Mouse (Mus musculus) frontal cortex, adult 2 months (tissue): ENCODE results near the gene H2-DMb2. TPM values are rescaled to one million over a fixed set of nuclear protein-coding genes. Genes with fewer than 3 reads are reported as not detected.

ENCODE experiments used
- DNase-seq, 2 experiments: peaks; one replicate each; pipeline ENCODE4 v3.0.0; 2022; ENCODE audit warnings: low spot score in 1 of 2; ENCODE audit errors: extremely low spot score in 1 of 2
- polyA plus RNA-seq: library from polyadenylated mRNA; depleted of rRNA; stranded (reverse); fragments of >200 nt; gene quantifications from 2 replicates; pipeline ENCODE4 v1.2.3, GENCODE M21; 2012; rRNA removed

The H2-DMb2 gene
- 0.99 and 1.1 TPM in 2 replicates for polyA plus RNA-seq

DNA sequence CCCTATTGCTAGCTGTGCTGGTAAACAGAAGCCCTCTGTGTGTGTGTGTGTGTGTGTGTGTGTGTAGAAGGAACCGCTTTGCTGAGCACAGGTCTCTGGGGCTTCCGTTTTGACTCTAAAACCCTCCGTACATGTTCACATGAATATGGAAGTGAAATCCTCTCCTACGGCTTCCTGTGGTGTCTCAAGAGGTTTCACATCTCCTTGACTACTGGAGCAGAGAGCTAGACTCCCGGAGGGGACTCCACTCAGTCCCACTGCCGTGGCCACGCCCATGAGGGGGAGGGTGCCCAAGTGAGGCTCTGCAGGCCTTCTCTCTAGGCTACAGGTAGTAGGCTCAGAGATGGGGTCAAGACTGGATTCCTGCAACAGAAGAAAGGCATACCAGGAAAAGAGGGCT is at the start of gene H2-DMb2:
Gene H2-DMb2 (plus strand): TSS at position 275 of the 400 bp plus-strand sequence.
- no peak for DNase-seq

DNA sequence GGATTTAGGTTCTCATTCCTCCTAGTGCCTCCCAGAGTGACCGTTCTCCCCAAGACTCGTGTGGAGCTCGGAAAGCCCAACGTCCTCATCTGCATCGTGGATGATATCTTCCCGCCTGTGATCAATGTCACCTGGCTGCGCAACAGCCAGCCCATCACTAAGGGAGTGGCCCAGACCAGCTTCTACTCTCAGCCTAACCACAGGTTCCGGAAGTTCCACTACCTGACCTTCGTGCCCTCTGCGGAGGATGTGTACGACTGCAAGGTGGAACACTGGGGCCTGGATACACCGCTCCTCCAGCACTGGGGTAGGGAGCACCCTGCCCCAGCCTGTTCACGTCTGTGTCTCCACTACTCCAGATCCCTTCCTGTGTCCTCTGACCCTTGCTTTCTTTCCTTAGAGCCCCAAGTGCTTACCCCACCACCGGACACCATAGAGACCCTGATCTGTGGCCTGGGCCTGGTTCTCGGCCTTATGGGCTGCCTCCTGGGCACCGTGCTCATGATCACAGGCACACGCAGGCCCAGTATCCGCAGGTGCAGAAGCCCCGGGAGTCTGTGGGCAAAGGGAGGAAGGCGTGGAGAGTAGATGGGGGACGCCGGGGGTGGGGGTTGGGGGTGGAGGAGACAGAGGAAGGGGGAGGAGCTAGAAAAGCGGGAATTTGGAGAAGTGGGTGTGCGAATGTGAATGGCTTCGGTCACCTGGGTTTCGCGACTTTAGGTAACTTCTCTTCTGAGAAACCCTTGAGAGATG is 48.6 kb upstream of the H2-DMb2 start:
- DNase-seq, result no peak

DNA sequence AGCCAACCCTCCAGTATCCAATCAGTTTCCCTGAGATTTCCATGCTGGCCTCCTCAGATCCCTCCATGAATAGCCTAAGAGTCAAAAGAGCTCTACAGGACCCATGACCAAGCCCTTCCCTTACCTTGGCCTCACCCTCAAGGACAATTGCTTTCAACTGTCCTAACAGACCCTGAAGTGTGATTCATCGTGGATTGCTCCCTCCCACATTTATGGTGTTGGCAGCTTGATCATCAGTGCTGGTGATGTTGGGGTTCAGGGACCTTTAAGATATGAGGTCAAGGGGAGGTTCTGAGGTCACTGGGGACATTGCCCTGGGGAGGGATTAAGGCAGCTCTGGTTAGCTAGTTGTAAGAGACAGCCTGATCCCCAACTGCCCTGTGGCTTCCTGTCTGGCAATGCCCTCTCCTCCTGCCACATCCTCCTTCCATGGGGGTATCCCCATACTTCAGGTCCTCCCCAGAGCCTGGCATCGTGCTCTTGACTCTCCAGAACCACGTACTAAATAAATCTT is 46.6 kb upstream of the H2-DMb2 start:
- DNase-seq, result no peak

DNA sequence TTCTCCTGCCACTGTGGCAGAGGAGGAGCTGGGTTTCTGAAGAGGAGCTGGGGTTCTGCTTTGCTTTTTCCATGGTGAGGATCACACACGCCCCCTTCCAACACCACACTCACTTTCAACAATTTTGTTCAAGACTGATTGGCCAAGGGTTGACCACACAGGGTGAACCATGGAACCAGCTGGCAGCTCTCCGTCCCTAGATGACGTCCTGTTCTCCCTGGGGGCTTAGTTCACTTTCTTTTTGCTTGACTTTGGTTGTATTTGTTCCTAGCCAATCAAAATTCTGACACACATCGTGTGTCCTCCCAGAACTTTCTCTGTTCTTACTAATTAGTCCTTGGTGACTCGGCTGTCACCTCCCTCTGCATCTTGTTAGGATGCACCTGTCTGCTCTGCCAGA is 45.8 kb upstream of the H2-DMb2 start:
- no peak for DNase-seq

DNA sequence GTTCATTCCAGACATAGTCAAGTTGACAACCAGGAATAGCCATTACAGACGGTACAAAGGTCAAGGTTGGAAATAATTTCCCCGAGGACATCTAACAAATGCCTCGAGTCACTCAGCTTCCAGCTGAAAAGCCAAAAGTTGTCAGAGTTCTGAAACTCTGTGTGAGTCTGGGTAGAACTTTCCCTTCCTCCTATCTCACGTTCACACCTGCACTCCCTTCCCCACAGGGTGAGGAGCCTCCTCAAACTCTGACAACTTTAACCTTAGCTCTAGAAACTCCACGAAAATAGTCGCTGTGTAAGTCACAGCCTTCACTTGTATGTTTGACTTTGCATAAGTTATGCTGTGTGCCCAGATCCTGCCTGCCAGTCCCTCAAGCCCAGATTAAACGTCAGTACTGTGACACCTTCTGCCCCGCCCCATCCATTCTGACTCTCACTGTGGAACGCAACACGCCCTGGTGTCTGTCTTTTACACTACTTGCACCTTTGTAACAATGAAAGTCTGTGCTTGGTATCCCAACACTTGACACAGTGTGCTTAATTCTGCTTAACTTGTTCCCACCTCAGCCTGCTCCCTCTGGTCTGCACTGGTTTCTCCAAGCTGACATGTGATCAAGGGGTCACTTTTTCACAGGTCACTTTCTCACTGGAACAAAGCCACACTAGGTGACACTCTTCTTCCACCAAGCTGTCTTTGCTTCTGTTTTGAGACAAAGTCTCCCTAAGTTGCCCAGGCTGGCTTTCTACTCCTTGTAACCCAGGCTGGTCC is 44.2 kb upstream of the H2-DMb2 start:
- DNase-seq, result no peak

DNA sequence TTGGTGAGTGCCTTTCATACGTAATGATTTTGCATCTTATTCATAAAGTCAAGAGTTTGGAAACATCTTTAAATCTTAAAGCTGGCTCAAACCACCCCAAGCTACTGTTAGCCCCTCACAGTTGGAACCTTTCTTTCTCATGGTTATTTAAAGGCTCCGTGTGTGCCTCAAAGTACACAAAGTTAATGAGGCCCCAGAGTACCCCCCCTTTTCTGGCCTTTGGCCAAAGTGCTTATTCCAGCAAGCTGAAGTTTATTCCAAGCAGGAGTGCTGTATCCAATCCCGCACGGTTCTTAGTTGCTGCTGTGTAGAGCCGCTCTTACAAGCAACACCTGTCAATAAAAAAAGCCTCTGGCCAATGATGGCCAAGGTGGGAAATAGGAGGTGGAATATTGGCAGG is 43.6 kb upstream of the H2-DMb2 start:
- no peak for DNase-seq

DNA sequence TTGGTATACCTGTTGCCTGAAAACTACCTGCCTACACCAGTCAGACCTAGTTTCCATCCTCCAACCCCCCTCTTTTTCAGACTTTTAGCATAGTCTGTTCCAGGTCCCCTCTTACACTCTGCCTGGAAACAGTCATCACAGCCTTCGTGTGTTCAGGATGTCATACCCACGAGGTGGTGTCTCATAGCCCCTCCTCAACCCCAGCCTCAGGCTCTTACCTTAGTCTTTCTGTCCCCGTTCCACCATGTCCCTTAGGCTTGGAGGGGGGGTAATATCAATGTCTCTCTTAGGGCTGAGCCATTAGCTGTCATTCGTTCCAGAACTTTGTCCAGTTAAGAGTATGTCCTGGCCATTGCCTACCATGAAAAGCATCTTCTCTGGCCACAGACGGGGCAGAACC is 41.9 kb upstream of the H2-DMb2 start:
- no peak for DNase-seq

DNA sequence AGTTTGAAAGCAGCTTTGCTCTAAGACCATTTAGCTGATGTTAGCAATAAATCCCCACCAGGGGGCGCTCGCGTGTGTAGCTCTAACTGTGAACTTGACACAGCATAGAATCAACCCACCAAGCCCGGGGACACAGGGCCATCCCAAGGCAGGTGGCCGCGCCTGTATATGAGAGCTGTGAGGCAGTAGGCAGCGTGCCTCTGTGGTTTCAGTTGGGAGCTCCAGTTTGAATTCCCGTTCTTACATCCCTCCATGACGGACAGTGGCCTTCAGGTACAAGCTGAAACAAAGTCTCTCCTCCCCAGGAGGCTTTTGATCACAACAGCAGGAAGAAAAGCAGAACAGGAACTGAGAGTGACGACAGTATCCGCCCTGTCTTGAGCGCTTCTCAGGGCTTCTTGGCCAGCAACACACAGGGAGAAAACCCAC is 41.5 kb upstream of the H2-DMb2 start:
- DNase-seq, result peak; percentile 74 to 96

DNA sequence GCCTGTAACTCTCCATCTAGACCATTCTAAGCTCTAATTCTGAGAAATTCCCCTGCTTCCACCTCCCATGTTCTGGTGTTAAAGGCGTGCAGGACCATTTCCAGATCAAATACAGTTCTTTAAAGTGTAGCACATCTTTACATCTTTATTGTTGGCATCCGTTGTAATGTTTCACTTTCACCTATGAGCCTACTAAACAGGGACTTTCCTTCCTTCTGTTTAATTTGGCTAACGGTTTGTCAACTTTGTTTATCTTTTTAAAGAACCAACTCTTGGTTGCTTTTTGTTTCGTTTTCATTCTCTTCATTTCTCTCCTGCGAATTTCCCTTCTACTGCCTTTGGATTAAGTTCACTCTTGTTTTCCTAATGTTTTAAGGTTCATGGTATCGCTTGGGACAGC is 40.3 kb upstream of the H2-DMb2 start:
- no peak for DNase-seq

DNA sequence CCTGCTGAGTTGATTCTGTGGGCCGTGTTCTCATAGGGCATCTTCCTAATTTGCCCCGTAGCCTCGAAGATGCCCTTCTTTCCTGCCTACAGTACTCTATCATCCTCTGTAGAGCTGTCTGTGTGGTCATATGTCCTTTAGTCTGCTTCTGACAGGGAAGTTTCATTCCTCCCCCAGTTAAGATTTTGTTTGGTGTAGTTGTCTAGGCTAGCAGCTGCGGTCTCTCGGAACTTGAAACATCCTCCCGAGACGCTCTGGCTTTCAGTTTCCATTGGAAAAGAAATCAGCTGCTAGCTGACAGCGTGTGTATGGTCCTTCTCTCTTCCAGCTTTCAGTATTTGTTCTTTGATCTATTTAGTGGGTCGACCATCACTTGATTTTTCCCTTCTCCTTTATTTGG is 38.3 kb upstream of the H2-DMb2 start:
- no peak for DNase-seq

DNA sequence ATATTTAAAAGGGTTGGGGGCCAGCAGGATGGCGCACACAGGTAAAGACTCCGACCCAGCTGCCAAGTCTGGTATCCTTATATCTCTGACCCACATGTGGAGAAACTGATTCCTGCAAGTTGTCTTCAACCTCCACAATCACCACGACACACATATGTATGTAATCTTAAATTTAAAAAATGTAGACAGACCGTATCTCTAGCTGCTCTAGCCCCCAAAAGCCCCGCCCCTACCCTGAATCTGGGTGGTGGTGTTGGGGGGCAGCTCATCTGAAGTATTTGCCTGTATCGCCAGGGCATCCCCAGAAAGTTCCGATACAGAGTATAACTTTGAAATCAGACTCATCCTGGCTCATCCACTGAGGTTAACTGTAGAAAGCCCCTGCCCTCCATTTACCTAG is 36.6 kb upstream of the H2-DMb2 start:
- DNase-seq, result no peak

DNA sequence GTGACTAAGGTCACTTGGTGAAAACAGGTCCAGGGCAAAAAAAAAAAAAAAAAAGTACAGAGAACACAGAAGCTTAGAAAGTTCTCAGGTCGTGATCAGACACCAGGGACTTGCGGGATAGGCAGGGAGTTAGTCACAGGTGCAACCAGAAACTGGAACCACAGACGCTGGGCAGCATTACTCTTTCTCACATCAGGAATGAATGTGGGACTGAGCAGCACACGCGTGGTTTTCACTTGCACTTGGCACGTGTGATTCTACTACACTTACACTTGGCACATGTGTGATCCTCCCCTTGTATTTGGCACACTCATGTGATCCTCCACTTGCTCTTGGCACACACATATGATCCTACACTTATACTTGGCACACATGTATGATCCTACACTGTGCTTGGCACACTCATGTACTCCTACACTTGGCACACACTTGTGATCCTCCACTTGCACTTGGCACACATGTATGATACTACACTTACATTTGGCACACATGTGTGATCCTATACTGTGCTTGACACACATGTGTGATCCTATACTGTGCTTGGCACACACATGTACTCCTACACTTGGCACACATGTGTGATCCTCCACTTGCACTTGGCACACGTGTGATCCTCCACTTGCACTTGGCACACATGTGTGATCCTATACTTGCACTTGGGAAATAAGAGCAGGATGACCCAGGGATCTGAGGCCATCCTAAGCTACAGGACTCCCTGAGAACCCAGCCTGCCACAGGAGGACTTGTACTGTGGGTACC is 35.8 kb upstream of the H2-DMb2 start:
- no peak for DNase-seq

DNA sequence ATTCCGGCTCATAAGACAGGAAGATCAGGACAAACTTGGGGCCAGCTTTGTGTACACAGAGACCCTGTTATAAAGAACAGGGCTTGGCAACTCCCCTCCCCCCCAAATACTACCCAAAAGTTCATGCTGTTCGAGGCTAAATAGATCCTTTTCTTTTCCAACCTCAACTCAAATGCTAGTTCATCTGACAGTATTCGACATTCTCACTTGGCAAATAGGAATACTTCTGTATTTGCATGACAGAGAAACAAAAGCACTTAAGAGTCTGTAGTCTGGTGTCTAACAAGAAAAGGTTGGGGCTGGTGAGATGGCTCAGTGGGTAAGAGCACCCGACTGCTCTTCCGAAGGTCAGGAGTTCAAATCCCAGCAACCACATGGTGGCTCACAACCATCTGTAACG is 34.6 kb upstream of the H2-DMb2 start:
- DNase-seq, result no peak

DNA sequence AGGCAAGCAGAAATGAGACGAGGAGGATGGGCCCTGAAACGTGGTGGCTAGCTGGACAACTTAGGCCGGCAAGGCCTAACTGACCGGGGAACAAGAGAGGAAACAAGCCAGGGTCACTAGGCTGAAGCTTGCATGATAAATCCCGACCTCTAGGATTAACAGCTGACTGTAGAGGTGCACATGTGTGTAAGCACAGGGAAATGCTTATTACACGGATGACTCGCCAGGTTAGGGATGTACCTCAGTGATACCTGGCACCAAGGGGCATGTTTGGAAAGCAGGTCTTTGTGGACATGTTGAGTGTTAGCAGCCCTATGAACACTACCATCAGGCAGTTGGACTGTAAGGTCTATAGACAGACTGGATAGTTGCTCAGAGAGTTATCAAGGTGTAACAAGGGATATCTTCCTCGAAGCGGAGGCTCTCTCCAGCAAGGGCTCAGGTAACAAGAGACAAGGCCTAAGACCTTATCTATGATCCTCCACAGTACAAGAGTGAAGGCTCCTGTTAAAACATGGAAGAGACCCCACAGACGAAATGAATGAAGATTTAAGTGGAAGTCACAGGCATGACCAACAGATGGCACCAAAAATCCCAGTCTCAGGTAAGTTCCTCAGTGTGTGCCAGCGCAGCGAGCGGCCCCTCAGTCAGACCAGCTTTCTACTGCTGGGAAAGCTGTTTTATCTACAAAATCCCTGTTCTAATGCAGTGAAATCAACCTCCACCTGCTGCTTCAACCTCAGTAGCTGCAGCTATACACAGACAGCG is 33.9 kb upstream of the H2-DMb2 start:
- no peak for DNase-seq

DNA sequence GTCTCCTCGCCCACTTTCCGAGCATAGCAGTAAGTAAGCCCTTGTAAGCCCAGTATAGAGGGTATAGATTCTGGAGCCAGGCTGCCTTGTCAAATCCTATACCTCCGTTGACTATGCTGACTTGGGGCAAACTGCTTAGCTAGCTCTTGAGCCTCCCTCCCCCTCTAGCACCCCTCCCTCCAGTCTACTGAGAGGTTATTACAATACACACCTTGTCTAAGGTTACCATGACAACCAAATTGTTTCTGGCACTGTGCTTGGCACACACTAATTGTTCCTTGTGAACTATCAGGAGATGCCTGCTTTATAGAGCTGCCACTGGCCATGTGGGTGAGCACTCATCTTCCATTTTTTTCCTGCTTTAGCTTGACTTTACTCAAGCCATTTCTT is 33.3 kb upstream of the H2-DMb2 start:
- no peak for DNase-seq

DNA sequence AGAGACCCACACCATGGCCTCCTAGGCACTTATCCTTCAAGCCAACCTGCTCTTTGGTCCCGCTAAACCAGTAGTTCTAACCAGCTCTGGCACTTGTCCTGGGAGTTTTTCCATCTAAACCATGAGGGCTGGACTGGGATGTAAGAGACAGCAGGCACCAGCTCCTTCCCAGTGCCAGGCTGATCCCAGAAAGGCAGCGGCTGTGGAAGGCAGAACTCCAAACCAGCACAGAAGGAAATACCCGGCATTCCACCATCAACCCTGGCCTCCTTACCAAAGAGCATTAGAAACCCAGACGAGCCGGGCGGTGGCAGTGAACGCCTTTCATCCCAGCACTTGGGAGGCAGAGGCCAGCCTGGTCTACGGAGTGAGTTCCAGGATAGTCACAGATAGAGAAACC is 32.8 kb upstream of the H2-DMb2 start:
- no peak for DNase-seq

DNA sequence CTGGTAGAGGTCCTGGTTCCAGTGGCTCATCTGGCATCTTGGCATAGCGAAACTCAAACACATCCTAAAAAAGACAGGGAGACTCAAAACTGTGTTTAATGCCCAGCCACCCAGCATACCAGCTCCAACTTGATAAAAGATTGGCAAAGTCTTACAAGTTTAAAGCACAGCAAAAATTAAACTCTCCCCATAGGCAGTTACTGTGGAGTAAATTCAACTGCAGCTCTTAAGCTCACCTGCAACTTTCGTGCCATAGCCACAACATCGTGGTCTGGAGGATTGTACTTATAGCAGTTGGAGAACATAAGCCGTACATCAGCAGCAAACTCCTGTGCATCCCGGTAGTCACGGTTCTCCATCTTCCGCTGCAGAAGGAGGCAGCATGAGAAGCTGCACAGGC is 29.0 kb upstream of the H2-DMb2 start:
- no peak for DNase-seq

DNA sequence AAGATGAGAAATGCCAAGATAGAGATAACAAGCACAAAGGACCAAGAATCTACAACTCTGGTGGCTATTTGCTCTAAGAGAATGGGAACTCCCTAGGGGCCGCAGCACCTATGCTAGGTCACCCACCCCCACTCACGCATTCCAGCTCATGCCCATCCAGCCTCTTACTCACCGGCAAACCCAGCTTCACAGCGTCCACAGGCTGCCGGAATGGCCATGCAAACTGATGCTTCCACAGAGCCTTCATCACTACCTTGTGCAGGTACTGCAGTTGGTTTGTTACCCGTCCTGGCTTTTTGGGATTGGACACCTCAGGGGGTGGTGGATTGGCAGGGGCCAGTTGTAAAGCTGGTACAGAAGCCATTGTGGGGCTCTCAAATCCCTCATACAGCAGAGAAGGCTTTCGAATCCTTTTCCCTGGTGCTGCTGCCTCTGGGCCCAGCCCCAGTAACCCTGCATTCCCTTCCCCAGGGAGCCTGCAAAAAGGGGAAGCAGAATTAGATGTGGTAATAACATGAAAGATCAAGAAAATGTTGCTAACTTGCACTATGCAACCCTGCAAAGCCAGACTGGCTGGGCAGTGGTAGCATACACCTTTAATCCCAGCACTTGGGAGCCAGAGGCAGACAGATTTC is 26.3 kb upstream of the H2-DMb2 start:
- no peak for DNase-seq

DNA sequence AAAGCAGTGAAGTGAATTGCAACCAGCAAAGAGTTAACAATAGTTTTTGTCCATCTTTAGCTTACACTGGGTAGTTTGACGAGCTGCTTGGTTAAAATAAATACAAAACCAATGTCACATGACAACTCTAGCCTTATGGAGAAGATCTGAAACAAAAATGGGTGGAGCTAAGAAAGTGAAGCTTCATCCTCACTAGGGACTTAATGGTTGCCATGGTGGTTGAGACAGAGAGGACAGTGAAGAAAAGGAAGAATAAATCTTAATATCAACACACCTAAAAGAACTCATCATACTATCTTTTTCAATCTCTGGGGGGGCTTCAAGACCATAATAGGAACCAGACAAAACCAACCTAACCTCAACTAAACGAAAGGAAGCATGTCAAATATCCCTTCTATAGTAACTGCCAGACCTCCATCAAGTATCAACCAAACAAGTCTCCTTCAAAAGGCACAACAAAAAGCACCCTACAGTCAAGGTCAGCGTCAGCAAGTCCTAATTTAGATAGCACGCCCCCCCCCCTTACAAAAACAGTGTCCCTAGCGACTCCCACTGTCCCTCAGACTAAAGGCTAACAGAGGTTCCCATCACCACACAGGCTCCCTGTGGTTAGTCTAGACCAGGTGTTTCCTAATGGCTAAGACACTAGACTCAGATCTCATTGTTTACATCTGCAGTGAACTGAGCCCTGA is 25.5 kb upstream of the H2-DMb2 start:
- no peak for DNase-seq
